Mouse (Mus musculus) mouse embryonic stem cell (cell line): Measurements from ENCODE around the gene Gm5799.
"Not testable (repeated sequence)": the region's sequence is repeated elsewhere in the genome, so short reads cannot be mapped to it uniquely, and the experiment has no call there.

Experiments
- in situ Hi-C, 2 experiments: fragments of 300-500 bp; cut with MboI; formaldehyde crosslinking; loops; 1 replicate in 1 of 2; 3 replicates in 1 of 2; pipeline ENCODE4 v1.14.3; 2019 to 2020; ENCODE audit warnings: low sequenced_read_pairs in 2 of 2, low pct_unique_long_range_greater_than_20kb in 1 of 2, mixed read lengths in 1 of 2; ENCODE audit not compliant: unreplicated experiment in 1 of 2

The Gm5799 gene

GRCm38 (mm10) chr14:43543276-43543675 lies at the start of gene Gm5799:
Gm5799 (plus strand) TSS chr14:43543576.
- in situ Hi-C loops = not testable (repeated sequence)

DNA sequence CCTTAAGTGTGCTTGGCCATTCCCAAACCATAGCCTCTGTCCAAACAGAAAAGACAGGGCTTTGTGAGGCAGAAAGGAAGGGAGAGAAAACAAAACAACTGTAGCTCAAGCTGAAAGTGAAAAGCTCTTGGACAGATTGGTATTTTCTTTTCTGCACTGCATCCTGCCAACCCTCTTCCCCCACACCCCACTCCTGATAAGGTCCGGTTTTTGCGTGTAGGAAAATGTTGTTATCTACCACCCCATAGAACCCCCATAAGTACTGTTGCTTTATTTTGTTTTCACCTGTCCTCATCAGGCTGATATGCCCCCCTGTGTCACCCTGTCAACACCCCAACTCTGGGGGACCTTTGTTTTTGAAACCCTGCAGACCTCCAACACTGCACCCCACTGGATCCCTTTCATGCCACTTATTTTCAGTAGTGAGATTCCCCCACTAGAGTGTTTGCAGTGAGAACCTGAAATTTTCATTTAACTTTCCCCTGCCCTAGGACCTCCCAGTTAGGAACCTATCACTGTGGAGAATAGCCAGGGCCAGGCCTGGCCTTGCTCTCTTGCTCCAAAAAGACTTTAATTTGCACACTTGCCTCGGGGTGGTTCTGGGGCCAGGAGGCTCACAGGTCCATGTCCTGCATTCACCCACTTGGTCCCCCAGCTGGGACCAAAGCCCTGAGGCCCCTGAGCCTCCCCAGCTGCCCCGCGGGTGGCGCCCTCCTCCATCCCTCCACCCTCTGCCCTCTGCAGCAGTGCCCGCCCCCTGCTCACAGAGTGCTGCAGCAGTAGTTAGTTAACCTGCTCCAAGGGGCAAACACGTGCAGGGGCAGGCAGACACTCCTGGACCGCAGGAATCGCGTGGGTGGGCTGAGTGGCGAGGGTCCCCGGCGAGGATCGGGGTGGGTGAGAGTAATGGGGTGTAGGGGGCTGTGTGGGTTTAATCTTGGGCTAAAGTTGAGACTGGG lies 12.0 kb upstream of the Gm5799 start:
- in situ Hi-C loops = not testable (repeated sequence)

- in situ Hi-C loops = not testable (repeated sequence)
These were observed 11.4 kb upstream of the Gm5799 start for GRCm38 (mm10) chr14:43532011-43532383.

GRCm38 (mm10) chr14:43532387-43532786 lies 11.0 kb upstream of the Gm5799 start:
- in situ Hi-C loops = not testable (repeated sequence)

- in situ Hi-C loops = not testable (repeated sequence)
These were observed 5.2 kb upstream of the Gm5799 start for GRCm38 (mm10) chr14:43538144-43538543.

GRCm38 (mm10) chr14:43546281-43546680 lies 2.9 kb downstream of the Gm5799 start:
- in situ Hi-C loops = not testable (repeated sequence)

DNA sequence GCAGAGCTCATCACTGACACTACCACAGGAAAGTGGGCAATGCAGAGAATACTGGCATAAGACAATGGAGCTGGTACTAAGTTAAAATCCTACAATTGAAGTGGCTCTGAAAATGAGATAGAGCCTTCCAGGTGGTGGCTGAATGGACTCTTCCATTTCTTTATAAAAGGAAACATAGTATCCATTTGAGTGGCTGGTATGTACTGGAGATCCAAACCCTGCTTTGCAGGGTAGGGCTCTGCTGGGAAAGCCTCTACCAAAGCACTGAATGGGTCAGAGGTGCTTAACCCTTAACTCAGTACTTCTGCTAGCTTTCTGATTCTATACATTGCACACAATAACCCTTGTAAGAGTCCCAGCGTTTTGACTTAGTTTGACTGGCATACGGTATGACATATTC lies 8.9 kb downstream of the Gm5799 start:
- in situ Hi-C loops = not testable (repeated sequence)

GRCm38 (mm10) chr14:43577969-43578368 lies 34.6 kb downstream of the Gm5799 start:
- in situ Hi-C loops = not testable (repeated sequence)

GRCm38 (mm10) chr14:43579046-43579445 lies 35.7 kb downstream of the Gm5799 start, which contains the start of gene Gm17654:
Gm17654 (minus strand) TSS chr14:43579146.
- in situ Hi-C loops = not testable (repeated sequence)
